Mouse (Mus musculus) cerebellum, adult 11-12 months (tissue): ENCODE measurements around the gene Boc.

Experiments used
- DNase-seq: peaks from one replicate; pipeline ENCODE4 v3.0.0; 2022

The Boc gene

GRCm38 (mm10) chr16:44558471-44559329 lies at the start of gene Boc:
TSS of gene Boc (minus strand) at chr16:44558897.
- DNase-seq, result peak; percentile 87

- no peak for DNase-seq
These were observed 47.9 kb upstream of the Boc start for GRCm38 (mm10) chr16:44606643-44607042.

DNA sequence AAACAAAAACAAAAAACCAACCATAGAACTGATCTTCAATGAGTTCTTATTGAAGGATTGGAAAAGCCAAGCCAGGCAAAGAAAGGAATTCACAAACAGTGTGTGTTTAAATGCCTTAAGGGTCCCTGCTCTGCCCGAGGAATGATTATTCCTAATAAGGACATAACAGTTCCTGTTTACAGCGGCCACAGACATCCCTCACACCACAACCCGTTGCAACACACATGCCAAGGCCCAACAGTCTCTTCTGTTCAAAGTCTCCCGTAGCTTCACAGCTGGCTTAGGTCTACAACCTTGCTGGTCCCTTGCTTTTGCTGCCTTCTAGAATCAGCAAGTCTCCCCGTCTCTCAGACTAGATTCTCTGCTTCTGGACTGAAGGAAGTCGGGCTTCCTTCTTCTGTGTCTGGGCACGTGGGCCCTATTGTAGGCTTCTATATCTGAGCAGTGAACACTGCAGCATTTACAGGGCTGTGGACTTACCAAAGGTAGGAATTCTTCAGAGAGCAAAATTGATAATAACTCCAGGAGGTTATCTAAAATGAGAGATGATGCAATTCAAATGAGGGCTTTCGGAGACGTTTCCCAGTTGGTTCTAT lies 45.4 kb upstream of the Boc start:
- no peak for DNase-seq

DNA sequence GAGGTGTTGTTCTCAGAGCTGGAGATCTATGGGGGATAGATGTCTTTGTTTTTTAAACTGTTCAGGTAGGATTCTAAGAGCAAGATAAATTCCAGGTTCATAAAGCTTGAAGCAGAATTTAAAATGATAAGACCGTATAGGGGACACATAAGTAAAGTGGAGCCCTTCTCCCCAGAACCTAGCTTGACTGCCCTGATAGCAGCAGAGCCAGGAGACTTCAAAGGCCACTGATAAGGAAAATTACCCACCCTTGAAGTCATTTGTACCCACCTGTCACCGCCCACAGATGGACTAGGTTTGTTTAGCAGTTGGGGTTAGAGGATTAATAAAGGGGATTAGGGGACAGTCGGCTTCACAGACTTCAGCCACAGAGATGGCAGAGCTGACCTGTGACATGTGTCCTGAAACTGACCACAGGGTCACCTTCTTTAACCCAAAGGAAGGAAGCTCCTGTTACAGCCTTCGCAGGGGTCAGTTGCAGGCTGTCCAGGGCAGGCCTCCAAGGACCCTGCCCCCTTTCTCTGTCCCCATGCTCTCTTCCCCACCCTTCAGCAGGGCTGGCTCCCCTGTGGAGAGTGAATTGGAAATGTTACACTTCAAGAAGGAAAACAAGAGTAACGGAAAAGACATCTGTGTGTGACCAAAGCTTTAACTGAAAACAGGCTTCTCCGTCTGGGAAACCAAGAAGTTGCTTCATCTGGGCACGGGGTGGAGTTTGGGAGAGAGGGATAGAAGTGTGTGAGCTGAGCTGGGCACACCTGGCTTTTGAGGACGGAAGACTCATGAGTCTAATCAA lies 43.5 kb upstream of the Boc start:
- DNase-seq, result no peak

DNA sequence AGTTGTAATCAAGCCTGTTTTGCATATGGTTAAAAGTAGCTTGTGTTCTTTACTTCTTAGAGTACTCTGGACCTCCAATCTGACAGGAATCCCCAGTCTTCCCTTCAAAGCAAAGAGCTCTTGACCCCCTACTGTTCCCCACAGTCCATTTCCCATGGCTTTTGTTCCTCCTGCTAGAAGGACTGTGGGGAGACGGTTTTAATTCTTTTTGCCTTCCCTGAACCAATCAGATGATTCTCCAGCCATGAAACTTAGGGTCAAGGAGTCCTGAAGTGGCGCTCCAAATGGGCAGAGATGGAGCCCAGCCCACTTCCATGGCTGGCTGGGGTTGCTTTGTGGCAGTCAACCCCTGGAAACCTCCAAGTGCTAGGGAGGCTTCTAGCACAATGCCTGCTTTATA lies 42.5 kb upstream of the Boc start:
- no peak for DNase-seq

- no peak for DNase-seq
These were observed 38.6 kb upstream of the Boc start for GRCm38 (mm10) chr16:44597106-44597806.

DNA sequence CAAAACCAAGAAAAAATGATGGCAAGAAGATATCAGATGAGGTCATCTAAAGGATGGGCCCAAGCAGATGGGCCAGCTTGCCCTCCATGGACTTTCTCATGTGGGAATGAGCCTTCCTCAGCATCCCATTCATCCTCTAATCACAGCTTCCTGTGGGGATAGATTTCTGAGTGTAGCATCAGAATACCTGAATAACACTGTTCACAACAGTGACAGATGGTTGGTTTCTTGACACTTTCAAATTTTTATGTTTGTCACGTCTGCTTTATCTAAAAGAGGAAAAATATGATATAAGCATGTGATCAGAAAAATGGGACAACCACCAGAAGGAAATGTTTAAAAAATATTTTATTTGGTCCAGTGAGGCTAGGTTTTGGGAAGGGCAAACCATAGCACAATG lies 30.8 kb upstream of the Boc start:
- no peak for DNase-seq

DNA sequence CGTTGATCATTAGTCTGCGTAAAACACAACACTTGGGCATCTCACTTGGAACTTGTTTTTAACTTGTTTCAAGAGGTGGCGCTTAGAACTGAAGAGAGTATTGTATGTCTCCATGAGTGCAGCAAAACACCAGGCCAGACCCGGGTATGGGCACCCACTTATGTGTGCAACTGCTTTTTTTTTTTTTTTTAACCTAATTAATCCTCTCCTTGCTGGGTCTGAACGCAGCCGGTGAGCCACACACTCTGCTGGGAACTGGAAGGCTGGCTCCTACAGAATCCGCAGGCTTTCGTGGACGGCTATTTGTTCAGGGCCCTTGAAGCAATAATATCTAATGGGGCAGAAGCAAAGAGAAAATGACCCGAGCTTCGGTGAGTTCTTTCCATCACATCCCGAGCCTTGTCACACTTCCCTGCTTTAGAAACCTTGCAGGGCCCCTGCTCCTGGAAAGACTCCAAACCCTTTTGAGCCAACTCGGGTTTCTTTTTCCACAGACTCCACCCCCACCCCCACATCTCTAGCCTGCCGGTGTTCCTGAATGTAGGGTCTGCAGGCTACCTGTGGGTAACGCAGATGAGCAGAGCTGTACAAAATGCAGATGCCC lies 20.8 kb upstream of the Boc start:
- DNase-seq, result no peak

DNA sequence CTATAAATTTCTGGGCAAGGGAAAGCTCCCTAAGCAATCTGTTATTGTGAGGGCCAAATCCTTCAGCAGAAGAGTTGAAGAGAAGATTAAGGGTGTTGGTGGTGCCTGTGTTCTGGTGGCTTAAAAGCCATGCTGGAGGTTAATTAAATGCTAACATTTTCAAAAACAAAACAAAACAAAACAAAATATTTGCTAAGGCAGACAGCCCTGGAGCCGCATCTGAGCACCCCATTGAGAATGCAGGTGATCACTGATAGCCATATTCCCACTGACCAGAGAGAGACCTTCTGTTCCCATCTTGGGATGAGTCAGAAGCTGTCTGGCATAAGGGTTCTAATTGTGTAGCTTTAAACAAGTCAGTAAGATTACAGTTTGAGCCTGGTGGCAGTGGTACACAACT lies 19.9 kb upstream of the Boc start:
- DNase-seq, result no peak

DNA sequence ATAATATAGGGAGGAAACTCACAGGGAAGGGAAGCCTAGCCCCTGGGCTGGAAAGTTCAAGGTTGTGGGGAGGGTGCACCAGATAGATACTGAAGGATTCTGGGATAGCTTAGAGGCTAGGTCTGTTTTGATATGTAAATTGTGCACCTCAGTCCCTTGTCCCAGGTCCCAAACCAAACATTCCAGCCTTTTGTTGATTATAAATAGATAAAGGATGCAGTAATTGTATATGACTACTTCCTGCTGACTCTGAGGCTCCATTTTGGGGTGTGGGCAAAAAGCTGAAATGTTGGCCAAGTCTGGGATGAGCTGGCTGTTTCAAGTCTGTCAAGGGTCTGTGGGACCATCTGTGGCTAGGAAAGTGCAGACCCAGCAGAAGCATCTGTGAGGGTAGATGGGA lies 9.4 kb upstream of the Boc start:
- DNase-seq, result no peak

DNA sequence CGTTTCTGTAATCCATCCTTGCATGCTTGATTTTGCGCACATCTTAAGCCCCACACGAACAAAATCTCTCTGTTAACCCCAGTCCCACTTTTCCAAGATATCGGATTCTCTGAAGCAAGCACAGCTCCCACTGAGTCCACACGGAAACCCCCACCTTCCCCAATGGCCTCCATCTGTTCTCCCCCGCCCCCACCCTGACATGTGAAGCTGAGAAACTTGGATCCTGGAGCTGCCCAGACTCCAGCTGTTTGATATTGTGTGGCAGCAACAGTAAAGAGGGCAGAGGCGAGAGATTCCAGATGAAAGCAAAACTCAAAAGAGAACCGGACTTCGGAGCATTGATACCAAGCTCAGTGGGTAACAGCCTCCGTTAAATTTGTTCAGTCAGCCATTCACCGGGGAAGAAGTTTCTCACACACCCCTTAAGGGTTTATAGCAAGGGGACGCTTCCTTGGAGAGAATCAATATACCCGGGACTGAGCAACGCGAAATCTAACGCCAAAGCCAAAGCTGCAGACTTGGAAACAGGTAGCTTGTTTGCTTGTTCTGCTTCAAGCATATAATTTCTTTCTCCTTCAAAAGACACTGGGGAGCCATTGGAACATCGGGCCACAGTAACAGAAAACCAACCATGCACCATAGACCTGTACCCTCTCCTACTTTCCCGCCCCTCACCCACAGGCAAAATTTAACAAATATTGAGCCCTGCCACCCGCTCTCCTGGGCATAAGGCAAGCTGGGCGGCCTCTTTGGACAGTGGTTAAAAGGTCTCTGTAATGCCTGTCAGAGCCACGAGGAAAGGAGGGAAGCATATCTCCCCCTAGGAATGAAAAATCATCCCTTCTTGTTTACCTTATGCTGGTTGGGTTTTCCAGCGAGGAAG lies 6.9 kb upstream of the Boc start:
- DNase-seq, result no peak

- no peak for DNase-seq
These were observed 5.7 kb upstream of the Boc start for GRCm38 (mm10) chr16:44564359-44564758.

- DNase-seq, result peak; percentile 1
These were observed 3.4 kb upstream of the Boc start for GRCm38 (mm10) chr16:44562061-44562460.

- no peak for DNase-seq
These were observed 1.5 kb upstream of the Boc start for GRCm38 (mm10) chr16:44560214-44560613.

GRCm38 (mm10) chr16:44559330-44559695 lies 616 bp upstream of the Boc start:
- DNase-seq, result peak; percentile 56

GRCm38 (mm10) chr16:44557661-44558470 lies 831 bp downstream of the Boc start:
- peak; percentile 83 for DNase-seq

DNA sequence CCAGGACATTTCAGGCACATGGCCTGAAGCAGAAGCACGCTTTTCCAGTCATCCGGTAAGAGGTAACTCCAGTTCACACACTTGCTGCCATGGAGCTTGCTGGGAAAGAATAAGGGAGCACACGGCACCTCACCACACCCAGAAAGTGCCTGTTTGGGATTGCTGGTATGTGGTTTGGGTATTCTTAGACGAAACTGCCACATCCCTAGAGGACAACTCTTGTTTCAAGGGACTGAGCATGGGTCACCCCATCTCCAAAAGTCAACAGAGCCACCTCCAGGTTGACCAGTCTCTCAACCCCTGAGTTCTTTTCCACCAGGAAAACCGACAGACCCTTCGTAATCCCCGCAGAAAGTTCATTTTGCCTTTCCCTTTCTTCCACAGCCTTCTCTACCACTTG lies 1.6 kb downstream of the Boc start:
- peak; percentile 46 for DNase-seq

DNA sequence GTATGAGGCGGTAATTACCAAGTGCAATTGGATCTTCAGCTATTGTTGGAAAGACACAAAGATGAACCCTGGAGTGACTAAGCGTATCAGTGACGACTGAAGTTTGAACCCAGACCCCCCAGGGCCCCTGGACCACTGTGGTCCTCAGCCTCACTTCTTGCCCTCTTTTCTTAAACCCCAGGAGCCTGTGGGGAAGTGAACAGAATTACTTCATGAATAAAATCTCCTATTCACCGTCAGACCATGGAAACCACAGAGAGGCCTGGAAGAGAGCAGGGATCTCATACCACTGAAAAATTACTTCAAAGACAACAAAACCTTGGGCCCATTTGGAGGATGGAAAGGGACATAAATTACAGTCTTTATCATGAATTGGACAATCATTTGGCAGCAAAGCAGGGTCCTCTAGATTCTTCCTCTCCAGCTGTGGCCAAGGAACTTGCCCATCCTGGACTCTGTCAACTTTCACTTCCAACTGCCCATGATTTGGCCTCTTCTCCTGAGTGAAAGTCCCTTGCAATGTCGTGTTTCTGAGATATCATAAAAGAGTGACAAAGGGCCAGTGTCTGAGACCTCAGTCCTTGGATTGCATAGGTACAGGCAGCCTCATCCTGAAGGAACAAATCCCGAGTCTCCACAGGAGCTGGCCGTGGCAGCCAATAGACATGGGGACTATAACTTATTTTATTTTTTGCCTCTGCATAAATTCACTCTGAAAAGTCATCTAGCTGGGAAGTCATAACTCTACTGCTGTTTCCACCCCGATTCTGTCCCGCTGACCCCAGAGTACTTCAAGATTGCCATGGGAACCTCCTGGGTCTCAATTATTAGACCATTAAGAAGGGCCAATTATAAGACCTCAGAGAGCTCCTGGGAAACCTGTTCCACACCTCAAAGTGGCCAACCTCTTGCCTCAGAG lies 2.6 kb downstream of the Boc start:
- DNase-seq, result no peak

DNA sequence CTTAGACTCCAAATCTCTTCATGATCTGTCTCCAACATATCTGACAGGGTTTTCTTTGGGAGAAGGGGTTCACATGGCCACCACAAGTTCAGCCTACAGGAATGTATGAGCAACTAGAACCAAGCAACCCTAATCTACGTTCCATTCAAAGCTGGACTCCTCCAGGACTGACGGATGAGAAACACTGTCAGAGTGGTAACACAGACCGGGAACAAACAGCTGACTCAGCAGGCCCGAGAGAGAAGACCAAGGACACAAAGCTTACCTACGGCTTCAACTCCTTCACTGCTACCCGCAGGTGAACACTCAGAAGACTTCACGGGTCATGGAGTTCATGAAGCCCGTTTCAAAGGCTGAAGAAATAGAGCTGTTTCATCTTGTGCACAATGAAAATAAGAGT lies 4.8 kb downstream of the Boc start:
- DNase-seq, result no peak

DNA sequence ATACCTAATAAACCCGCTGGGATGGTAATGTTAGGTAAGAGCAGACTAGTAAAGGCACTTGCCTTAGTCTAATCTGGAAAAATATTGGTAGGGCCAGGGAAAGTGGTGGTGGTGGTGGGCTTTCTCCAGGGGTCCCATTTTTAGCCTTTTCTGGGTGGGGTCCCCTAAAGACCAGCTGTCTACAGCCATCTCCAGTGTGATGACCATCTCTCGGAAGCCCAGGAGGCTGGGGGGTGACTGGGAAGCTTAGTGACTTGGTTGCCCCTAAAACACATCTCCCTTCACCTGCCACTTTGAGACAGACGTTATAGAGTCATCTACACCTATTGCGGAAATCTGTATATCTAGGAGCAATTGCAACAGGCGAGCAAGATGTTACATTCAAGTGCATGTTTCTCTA lies 6.0 kb downstream of the Boc start:
- no peak for DNase-seq
